Mouse (Mus musculus) gastrocnemius, adult 2 months (tissue): Measurements from ENCODE around the gene Teddm2. TPM values are rescaled to one million over a fixed set of nuclear protein-coding genes. Genes with fewer than 3 reads are reported as not detected.
"Not testable (repeated sequence)": the region's sequence is repeated elsewhere in the genome, so short reads cannot be mapped to it uniquely, and the experiment has no call there.

Source experiments
- DNase-seq: peaks from one replicate; pipeline ENCODE4 v3.0.0; 2022
- H3K27ac ChIP-seq: fragments of 200-600 bp; 2 replicates; pipeline ENCODE4 v1.8.1; 2022; ENCODE audit warnings: mild to moderate bottlenecking
- H3K4me3 ChIP-seq: fragments of 200-600 bp; 2 replicates; pipeline ENCODE4 v1.8.1; 2022; ENCODE audit warnings: mild to moderate bottlenecking, moderate library complexity
- CTCF ChIP-seq: fragments of 200-600 bp; IDR thresholded peaks from 2 replicates; pipeline ENCODE4 v1.8.1; 2022; ENCODE audit warnings: antibody characterized with exemption, mild to moderate bottlenecking, moderate library complexity
- intact Hi-C: fragments of 180-260 bp; cut with DNase I; formaldehyde crosslinking; loops from one replicate; pipeline ENCODE4 v1.15.1; 2025
- total RNA-seq, 2 experiments: library from RNA; stranded (reverse); gene quantifications; 2 replicates each; pipeline ENCODE4 v1.2.3; 2021

Gene Teddm2
- total RNA-seq, 2 experiments from 2014 or later, result 1.6 to 4.4 TPM

- no peak for TF ChIP-seq CTCF
- peak overlapping the region; percentile 88 for H3K4me3 ChIP-seq
- intact Hi-C loops, result loop anchor here (2.0 kb wide), 1 partner anchor 132 kb away; no protein-coding TSS in a partner anchor
- peak overlapping the region; percentile 98 for H3K27ac ChIP-seq
- peak; percentile 74 for DNase-seq
Measured at GRCm38 (mm10) chr1:153900381-153900780, 353 bp upstream of the Teddm2 start.

- no peak for TF ChIP-seq CTCF
- intact Hi-C loops, result loop anchor here (1.0 kb wide), 1 partner anchor 219 kb away; no protein-coding TSS in a partner anchor
- Histone ChIP-seq H3K4me3 (peak overlapping the region; percentile 88), H3K27ac (peak overlapping the region; percentile 98)
- DNase-seq, result no peak
Measured at GRCm38 (mm10) chr1:153898989-153899730, 868 bp downstream of the Teddm2 start.

- no peak for TF ChIP-seq CTCF
- intact Hi-C loops, result no loop called here
Measured at GRCm38 (mm10) chr1:153897196-153897595, 2.8 kb downstream of the Teddm2 start.

GRCm38 (mm10) chr1:153894979-153895378 is 5.0 kb downstream of the Teddm2 start:
- Histone ChIP-seq H3K27ac (no peak overlapping the region; the same call in 1 of the 2 replicates), H3K4me3 (no peak overlapping the region)
- peak; percentile 75 for DNase-seq
- peak; percentile 90 for TF ChIP-seq CTCF
- intact Hi-C loops, result loop anchor here (1.0 to 2.0 kb wide), 2 partner anchors 223 to 836 kb away; no protein-coding TSS in a partner anchor

More at GRCm38 (mm10) chr1:153897196-153897595, 2.8 kb downstream of the Teddm2 start:
- DNase-seq, result no peak
- Histone ChIP-seq H3K4me3 (no peak overlapping the region), H3K27ac (0 out of 2 replicates have a peak overlapping the region, but pooled peaks have one; percentile 16)

- Histone ChIP-seq H3K27ac (peak overlapping the region; percentile 20; the same call in 1 of the 2 replicates), H3K4me3 (no peak overlapping the region)
- intact Hi-C loops, result loop anchor here (2.0 kb wide), 1 partner anchor 836 kb away; no protein-coding TSS in a partner anchor
- TF ChIP-seq CTCF, result no peak
- no peak for DNase-seq
Measured at GRCm38 (mm10) chr1:153894201-153894893, 5.7 kb downstream of the Teddm2 start.

- no peak for DNase-seq
- TF ChIP-seq CTCF, result no peak
- H3K4me3 ChIP-seq, result no peak overlapping the region
- intact Hi-C loops, result loop anchor here (2.0 kb wide), 1 partner anchor 837 kb away; no protein-coding TSS in a partner anchor
- H3K27ac ChIP-seq, result no peak overlapping the region
Measured at GRCm38 (mm10) chr1:153893746-153894145, 6.3 kb downstream of the Teddm2 start.

GRCm38 (mm10) chr1:153891442-153891841 is 8.6 kb downstream of the Teddm2 start, which contains the start of gene Teddm1a:
TSS of gene Teddm1a (plus strand) at chr1:153891742.
- no peak for DNase-seq
- no peak within 1 kb of the TSS for H3K4me3 ChIP-seq
- intact Hi-C loops, result no loop called here
- TF ChIP-seq CTCF, result no peak
- no peak within 1 kb of the TSS for H3K27ac ChIP-seq

GRCm38 (mm10) chr1:153890121-153890520 is 9.9 kb downstream of the Teddm2 start:
- intact Hi-C loops, result no loop called here
- TF ChIP-seq CTCF, result no peak
- no peak overlapping the region for H3K4me3 ChIP-seq
- H3K27ac ChIP-seq, result no peak overlapping the region
- DNase-seq, result no peak

GRCm38 (mm10) chr1:153886024-153886633 is 13.9 kb downstream of the Teddm2 start:
- intact Hi-C loops, result no loop called here
- DNase-seq, result no peak
- Histone ChIP-seq H3K27ac (no peak overlapping the region), H3K4me3 (no peak overlapping the region)
- TF ChIP-seq CTCF, result no peak

GRCm38 (mm10) chr1:153880391-153880790 is 19.6 kb downstream of the Teddm2 start:
- H3K4me3 ChIP-seq, DNase-seq, intact Hi-C loops, H3K27ac ChIP-seq: not testable (repeated sequence)

- no peak for TF ChIP-seq CTCF
- Histone ChIP-seq H3K4me3 (no peak within 1 kb of the TSS), H3K27ac (no peak within 1 kb of the TSS)
- DNase-seq, result no peak
- intact Hi-C loops, result no loop called here
Measured at GRCm38 (mm10) chr1:153874045-153874444, 26.0 kb downstream of the Teddm2 start, which contains the start of gene Teddm1b. TSS of gene Teddm1b (plus strand) at chr1:153874345.

GRCm38 (mm10) chr1:153855946-153856345 is 44.1 kb downstream of the Teddm2 start:
- DNase-seq, result no peak
- Histone ChIP-seq H3K27ac (no peak overlapping the region), H3K4me3 (no peak overlapping the region)
- intact Hi-C loops, result no loop called here
- no peak for TF ChIP-seq CTCF

- DNase-seq, H3K4me3 ChIP-seq, H3K27ac ChIP-seq, intact Hi-C loops: not testable (repeated sequence)
Measured at GRCm38 (mm10) chr1:153852696-153853095, 47.3 kb downstream of the Teddm2 start.
